Comparison of ENCODE assay signal across 9 mouse cellular contexts in genomic region chr8:126590599-126590998, GRCm38 (mm10). TPM values are rescaled to one million over a fixed set of nuclear protein-coding genes. Genes with fewer than 3 reads are reported as not detected.
DNase-seq lines count a peak whose midpoint lies in the region; ATAC-seq and TF ChIP-seq lines count a peak whose summit lies in the region.
"Had no signal": no experiment of that assay in that cellular context is flagged by ENCODE, and none has a peak within 500 bp of the region (broad histone marks: within the 10 kb centered on the region; RNA-seq: fewer than 3 reads in every experiment).

No protein-coding gene starts in this region.

- WGBS in kidney, adult 2 months = 0% methylated on average over 4 of the region's 4 CpGs
- WGBS in bone marrow, adult 2 months = 0% methylated on average over 4 of the region's 4 CpGs
- 27% methylated on average over 4 of the region's 4 CpGs for WGBS in hindbrain, embryonic 13.5 days
- WGBS in midbrain, embryonic 13.5 days = 29% methylated on average over 4 of the region's 4 CpGs

- H3K4me1 ChIP-seq in kidney, adult 2 months (ENCODE audit: control insufficient read depth, insufficient read depth, low read length) = peaks cover 22% of the 10 kb centered on the region
- peaks cover 3% of the 10 kb centered on the region; the same call in 1 of the 2 replicates for H3K4me1 ChIP-seq in bone marrow, adult 2 months (ENCODE audit: control insufficient read depth, insufficient read depth, low read length)
- H3K4me1 ChIP-seq in hindbrain, embryonic 13.5 days (replicated peaks) = peaks cover 65% of the 10 kb centered on the region
- H3K4me1 ChIP-seq in midbrain, embryonic 13.5 days (replicated peaks) = peaks cover 65% of the 10 kb centered on the region

- H3K4me3 ChIP-seq in kidney, adult 2 months (ENCODE audit: insufficient read depth, low read depth, low read length) = peak overlapping the region; percentile 50
- peak overlapping the region; percentile 93 for H3K4me3 ChIP-seq in bone marrow, adult 2 months (replicated peaks; ENCODE audit: control insufficient read depth, low read depth, low read length)
- H3K4me3 ChIP-seq in hindbrain, embryonic 13.5 days = peak overlapping the region; percentile 100
- peak overlapping the region; percentile 100 for H3K4me3 ChIP-seq in midbrain, embryonic 13.5 days (replicated peaks)

- no peak for ATAC-seq in hindbrain, embryonic 13.5 days (ENCODE audit: low FRiP score)
- no peak for ATAC-seq in midbrain, embryonic 13.5 days
- ATAC-seq in frontal cortex, adult (ENCODE audit: low TSS enrichment) = no peak
- ATAC-seq in megakaryocyte-erythroid progenitor cell, adult 5-6 weeks (replicated peaks; ENCODE audit: low FRiP score, low TSS enrichment, poor library complexity, severe bottlenecking) = no peak
- ATAC-seq: Patski had no signal

- H3K27ac ChIP-seq in kidney, adult 2 months (ENCODE audit: insufficient read depth, low read depth, low read length) = peak overlapping the region; percentile 72
- H3K27ac ChIP-seq in bone marrow, adult 2 months (ENCODE audit: control insufficient read depth, insufficient read depth, low read depth, low read length, poor library complexity) = peak overlapping the region; percentile 88
- no peak overlapping the region for H3K27ac ChIP-seq in hindbrain, embryonic 13.5 days
- H3K27ac ChIP-seq in midbrain, embryonic 13.5 days = no peak overlapping the region

- H3K9me3 ChIP-seq in hindbrain, embryonic 13.5 days = no peaks in the 10 kb centered on the region
- no peaks in the 10 kb centered on the region for H3K9me3 ChIP-seq in midbrain, embryonic 13.5 days

- no peak for TF ChIP-seq CTCF in kidney, adult 2 months (conservative IDR thresholded peaks at IDR 0.05; ENCODE audit: insufficient read depth, insufficient read length, low read depth, low read length)
- no peak for TF ChIP-seq CTCF in bone marrow, adult 2 months (IDR thresholded peaks at IDR 0.05; ENCODE audit: control insufficient read depth, insufficient read depth, low read length)

- peak overlapping the region; percentile 100 for H3K4me2 ChIP-seq in hindbrain, embryonic 13.5 days
- H3K4me2 ChIP-seq in midbrain, embryonic 13.5 days (replicated peaks) = peak overlapping the region; percentile 100

- peaks cover 16% of the 10 kb centered on the region; the same call in 1 of the 2 replicates for H3K36me3 ChIP-seq in kidney, adult 2 months (ENCODE audit: control insufficient read depth, insufficient read depth, low read length)
- peaks cover 18% of the 10 kb centered on the region for H3K36me3 ChIP-seq in hindbrain, embryonic 13.5 days
- peaks cover 12% of the 10 kb centered on the region; the same call in 1 of the 2 replicates for H3K36me3 ChIP-seq in midbrain, embryonic 13.5 days

- DNase-seq in kidney, adult 2 months = no peak
- DNase-seq in kidney, adult 18-20 months = no peak
- DNase-seq in natural killer cell, adult 2 months (ENCODE audit: low spot score in 2 of 2) = no peak

- TF ChIP-seq POLR2A in kidney, adult 2 months (IDR thresholded peaks at IDR 0.05; ENCODE audit: low read depth, low read length) = no peak
- no peak for TF ChIP-seq POLR2A in bone marrow, adult 2 months (IDR thresholded peaks at IDR 0.05; ENCODE audit: borderline replicate concordance, control insufficient read depth, low read depth, low read length)

- peak overlapping the region; percentile 73 for H3K9ac ChIP-seq in hindbrain, embryonic 13.5 days
- H3K9ac ChIP-seq in midbrain, embryonic 13.5 days (replicated peaks) = peak overlapping the region; percentile 66

- no peaks in the 10 kb centered on the region for H3K27me3 ChIP-seq in kidney, adult 2 months (replicated peaks; ENCODE audit: control insufficient read depth, insufficient read depth, low read length)
- H3K27me3 ChIP-seq in hindbrain, embryonic 13.5 days = no peaks in the 10 kb centered on the region
- H3K27me3 ChIP-seq in midbrain, embryonic 13.5 days = no peaks in the 10 kb centered on the region
- H3K27me3 ChIP-seq: Patski had no signal

RNA-seq across cellular contexts. Expression of gene Irf2bp2, which starts 3.2 kb away (rescaled TPM):
- polyA plus RNA-seq in kidney, adult 2 months (2012; rRNA removed) = 40.6 and 46.6 TPM in 2 replicates
- 21.3 and 35.8 TPM in 2 replicates for polyA plus RNA-seq in bone marrow, adult 2 months (2011; ENCODE audit: insufficient read depth, insufficient read length, low replicate concordance, missing spikeins)
- polyA plus RNA-seq in hindbrain, embryonic 13.5 days (2015; fragmentation: Nextera tagmentation; extraction: Ambion mirVana) = 9.0 TPM in 2 replicates
- 8.3 and 9.2 TPM in 2 replicates for polyA plus RNA-seq in midbrain, embryonic 13.5 days (2015; fragmentation: Nextera tagmentation; extraction: Ambion mirVana)
- 45.8 and 54.3 TPM in 2 replicates for total RNA-seq in megakaryocyte-erythroid progenitor cell, adult 5-6 weeks (2014; fragmentation: Nextera tagmentation)
- total RNA-seq in megakaryocyte-erythroid progenitor cell, adult 5-6 weeks (2017) = 44.1 and 56.8 TPM in 2 replicates

Comparison
In these comparisons a context has a peak if more than half of its experiments do, and no peak if none do; other contexts are left out.
1. H3K27ac ChIP-seq: peak in kidney, adult 2 months (single experiment) and bone marrow, adult 2 months (single experiment); none in hindbrain, embryonic 13.5 days (single experiment) and midbrain, embryonic 13.5 days (single experiment).
2. H3K4me3 ChIP-seq: peak in every context shown above with its lines; median percentile 100 in hindbrain, embryonic 13.5 days; 100 in midbrain, embryonic 13.5 days; 93 in bone marrow, adult 2 months; 50 in kidney, adult 2 months.